Mouse (Mus musculus): ENCODE measurements around the gene Krcc1. TPM values are rescaled to one million over a fixed set of nuclear protein-coding genes. Genes with fewer than 3 reads are reported as not detected.

Gene Krcc1
- total and polyA plus RNA-seq, 3 experiments = 50.1 to 123 (median 85.5) TPM

- Histone ChIP-seq H3K9me3 (replicated peaks) (no peaks in the 10 kb centered on the region), H3K4me3 (ENCODE audit: low read depth, low read length) (no peak overlapping the region), H3K36me3 (replicated peaks) (no peaks in the 10 kb centered on the region), H3K27me3 (ENCODE audit: insufficient read depth, low read length) (peaks cover 18% of the 10 kb centered on the region), H3K4me1 (ENCODE audit: insufficient read depth, low read depth, low read length) (no peaks in the 10 kb centered on the region)
- TF ChIP-seq TAL1 (conservative IDR thresholded peaks at IDR 0.05; ENCODE audit: low read depth, low read length) = no peak
- DNase-seq (ENCODE audit: low spot score) (no peak), ATAC-seq (ENCODE audit: extremely low read depth, insufficient number of reproducible peaks, low FRiP score, poor library complexity, severe bottlenecking) (no peak)
Observed at GRCm38 (mm10) chr6:71235944-71236343, 35.5 kb upstream of the Krcc1 start.

GRCm38 (mm10) chr6:71236506-71236905 is 35.0 kb upstream of the Krcc1 start:
- Histone ChIP-seq H3K27me3 (ENCODE audit: insufficient read depth, low read length) (peaks cover 18% of the 10 kb centered on the region), H3K36me3 (replicated peaks) (no peaks in the 10 kb centered on the region), H3K4me3 (ENCODE audit: low read depth, low read length) (no peak overlapping the region), H3K4me1 (ENCODE audit: insufficient read depth, low read depth, low read length) (no peaks in the 10 kb centered on the region), H3K9me3 (replicated peaks) (no peaks in the 10 kb centered on the region)
- TF ChIP-seq TAL1 (conservative IDR thresholded peaks at IDR 0.05; ENCODE audit: low read depth, low read length) (no peak), GATA2 (IDR thresholded peaks at IDR 0.05; ENCODE audit: borderline replicate concordance, low read depth, low read length) (no peak), POLR2AphosphoS5 (IDR thresholded peaks at IDR 0.05; ENCODE audit: insufficient replicate concordance, low read depth, low read length) (no peak), GATA1 (IDR thresholded peaks at IDR 0.05; ENCODE audit: borderline replicate concordance, low read length) (no peak), CTCF (IDR thresholded peaks at IDR 0.05; ENCODE audit: low read depth, low read length) (no peak)
- ATAC-seq (ENCODE audit: extremely low read depth, insufficient number of reproducible peaks, low FRiP score, poor library complexity, severe bottlenecking) (no peak), DNase-seq (ENCODE audit: low spot score) (no peak)

GRCm38 (mm10) chr6:71237031-71237431 is 34.4 kb upstream of the Krcc1 start:
- Histone ChIP-seq H3K9me3 (replicated peaks) (no peaks in the 10 kb centered on the region), H3K4me3 (ENCODE audit: low read depth, low read length) (no peak overlapping the region), H3K4me1 (ENCODE audit: insufficient read depth, low read depth, low read length) (no peaks in the 10 kb centered on the region), H3K36me3 (replicated peaks) (no peaks in the 10 kb centered on the region), H3K27me3 (ENCODE audit: insufficient read depth, low read length) (peaks cover 18% of the 10 kb centered on the region)
- DNase-seq (ENCODE audit: low spot score) (no peak), ATAC-seq (ENCODE audit: extremely low read depth, insufficient number of reproducible peaks, low FRiP score, poor library complexity, severe bottlenecking) (no peak)
- TF ChIP-seq GATA1 (IDR thresholded peaks at IDR 0.05; ENCODE audit: borderline replicate concordance, low read length) (no peak), CTCF (IDR thresholded peaks at IDR 0.05; ENCODE audit: low read depth, low read length) (no peak), GATA2 (IDR thresholded peaks at IDR 0.05; ENCODE audit: borderline replicate concordance, low read depth, low read length) (no peak), POLR2AphosphoS5 (IDR thresholded peaks at IDR 0.05; ENCODE audit: insufficient replicate concordance, low read depth, low read length) (no peak), TAL1 (conservative IDR thresholded peaks at IDR 0.05; ENCODE audit: low read depth, low read length) (no peak)

- Histone ChIP-seq H3K9me3 (replicated peaks) (no peaks in the 10 kb centered on the region), H3K27me3 (ENCODE audit: insufficient read depth, low read length) (peaks cover 24% of the 10 kb centered on the region), H3K4me3 (ENCODE audit: low read depth, low read length) (no peak overlapping the region), H3K36me3 (replicated peaks) (no peaks in the 10 kb centered on the region), H3K4me1 (ENCODE audit: insufficient read depth, low read depth, low read length) (no peaks in the 10 kb centered on the region)
- TF ChIP-seq GATA2 (IDR thresholded peaks at IDR 0.05; ENCODE audit: borderline replicate concordance, low read depth, low read length) (no peak), CTCF (IDR thresholded peaks at IDR 0.05; ENCODE audit: low read depth, low read length) (no peak), TAL1 (conservative IDR thresholded peaks at IDR 0.05; ENCODE audit: low read depth, low read length) (no peak), GATA1 (IDR thresholded peaks at IDR 0.05; ENCODE audit: borderline replicate concordance, low read length) (no peak), POLR2AphosphoS5 (IDR thresholded peaks at IDR 0.05; ENCODE audit: insufficient replicate concordance, low read depth, low read length) (no peak)
- no peak for ATAC-seq (ENCODE audit: extremely low read depth, insufficient number of reproducible peaks, low FRiP score, poor library complexity, severe bottlenecking)
- no peak for DNase-seq (ENCODE audit: low spot score)
Observed at GRCm38 (mm10) chr6:71239069-71239750, 32.3 kb upstream of the Krcc1 start.

GRCm38 (mm10) chr6:71240831-71241230 is 30.6 kb upstream of the Krcc1 start:
- TF ChIP-seq GATA1 (IDR thresholded peaks at IDR 0.05; ENCODE audit: borderline replicate concordance, low read length) = no peak
- TF ChIP-seq CTCF (IDR thresholded peaks at IDR 0.05; ENCODE audit: low read depth, low read length) = no peak
- ATAC-seq (ENCODE audit: extremely low read depth, insufficient number of reproducible peaks, low FRiP score, poor library complexity, severe bottlenecking) = no peak
- Histone ChIP-seq H3K9me3 (replicated peaks) (no peaks in the 10 kb centered on the region), H3K36me3 (replicated peaks) (no peaks in the 10 kb centered on the region), H3K27me3 (ENCODE audit: insufficient read depth, low read length) (peaks cover 17% of the 10 kb centered on the region), H3K4me3 (ENCODE audit: low read depth, low read length) (no peak overlapping the region), H3K4me1 (ENCODE audit: insufficient read depth, low read depth, low read length) (no peaks in the 10 kb centered on the region)
- DNase-seq (ENCODE audit: low spot score) = no peak

- no peak for ATAC-seq (ENCODE audit: extremely low read depth, insufficient number of reproducible peaks, low FRiP score, poor library complexity, severe bottlenecking)
Observed at GRCm38 (mm10) chr6:71242811-71243210, 28.7 kb upstream of the Krcc1 start.

GRCm38 (mm10) chr6:71243258-71243657 is 28.2 kb upstream of the Krcc1 start:
- TF ChIP-seq CTCF (IDR thresholded peaks at IDR 0.05; ENCODE audit: low read depth, low read length) (no peak), POLR2AphosphoS5 (IDR thresholded peaks at IDR 0.05; ENCODE audit: insufficient replicate concordance, low read depth, low read length) (no peak), GATA1 (IDR thresholded peaks at IDR 0.05; ENCODE audit: borderline replicate concordance, low read length) (no peak), TAL1 (conservative IDR thresholded peaks at IDR 0.05; ENCODE audit: low read depth, low read length) (no peak), GATA2 (IDR thresholded peaks at IDR 0.05; ENCODE audit: borderline replicate concordance, low read depth, low read length) (no peak)
- Histone ChIP-seq H3K4me1 (ENCODE audit: insufficient read depth, low read depth, low read length) (no peaks in the 10 kb centered on the region), H3K4me3 (ENCODE audit: low read depth, low read length) (no peak overlapping the region), H3K9me3 (replicated peaks) (no peaks in the 10 kb centered on the region), H3K36me3 (replicated peaks) (no peaks in the 10 kb centered on the region), H3K27me3 (ENCODE audit: insufficient read depth, low read length) (peaks cover 19% of the 10 kb centered on the region)
- DNase-seq (ENCODE audit: low spot score) (no peak), ATAC-seq (ENCODE audit: extremely low read depth, insufficient number of reproducible peaks, low FRiP score, poor library complexity, severe bottlenecking) (no peak)

More at GRCm38 (mm10) chr6:71242811-71243210, 28.7 kb upstream of the Krcc1 start:
- DNase-seq (ENCODE audit: low spot score) = no peak
- TF ChIP-seq GATA2 (IDR thresholded peaks at IDR 0.05; ENCODE audit: borderline replicate concordance, low read depth, low read length) = no peak
- no peak for TF ChIP-seq POLR2AphosphoS5 (IDR thresholded peaks at IDR 0.05; ENCODE audit: insufficient replicate concordance, low read depth, low read length)
- H3K9me3 ChIP-seq (replicated peaks) = no peaks in the 10 kb centered on the region
- H3K27me3 ChIP-seq (ENCODE audit: insufficient read depth, low read length) = peaks cover 19% of the 10 kb centered on the region
- H3K4me1 ChIP-seq (ENCODE audit: insufficient read depth, low read depth, low read length) = no peaks in the 10 kb centered on the region
- no peak overlapping the region for H3K4me3 ChIP-seq (ENCODE audit: low read depth, low read length)
- H3K36me3 ChIP-seq (replicated peaks) = no peaks in the 10 kb centered on the region

Data from G1E (cell line).